Mouse (Mus musculus) liver, adult (tissue): ENCODE data around the gene Gm2663.
"Not testable (repeated sequence)": the region's sequence is repeated elsewhere in the genome, so short reads cannot be mapped to it uniquely, and the experiment has no call there.

Experiments used
- GATA4 ChIP-seq: IDR thresholded peaks from 2 replicates; pipeline ENCODE4 v1.6.1; 2014; ENCODE audit warnings: mild to moderate bottlenecking, low read length; ENCODE audit not compliant: insufficient replicate concordance

Gm2663 gene

GRCm38 (mm10) chr6:40999379-40999778 lies at the start of gene Gm2663:
TSS of gene Gm2663 (minus strand) at chr6:40999479.
- TF ChIP-seq GATA4: not testable (repeated sequence)

GRCm38 (mm10) chr6:41048602-41049001 lies 49.3 kb upstream of the Gm2663 start:
- TF ChIP-seq GATA4: no peak

- no peak for TF ChIP-seq GATA4
These were observed 48.7 kb upstream of the Gm2663 start for GRCm38 (mm10) chr6:41047961-41048360.

GRCm38 (mm10) chr6:41047202-41047601 lies 47.9 kb upstream of the Gm2663 start:
- TF ChIP-seq GATA4: no peak

GRCm38 (mm10) chr6:41046553-41046952 lies 47.3 kb upstream of the Gm2663 start:
- TF ChIP-seq GATA4: no peak

GRCm38 (mm10) chr6:41044753-41045152 lies 45.5 kb upstream of the Gm2663 start:
- no peak for TF ChIP-seq GATA4

- TF ChIP-seq GATA4: no peak
These were observed 45.0 kb upstream of the Gm2663 start for GRCm38 (mm10) chr6:41044314-41044713.

GRCm38 (mm10) chr6:41035409-41035808 lies 36.1 kb upstream of the Gm2663 start, which contains the start of gene 2210010C04Rik:
TSS of gene 2210010C04Rik (minus strand) at chr6:41035509.
- no peak for TF ChIP-seq GATA4

GRCm38 (mm10) chr6:41032802-41033201 lies 33.5 kb upstream of the Gm2663 start:
- TF ChIP-seq GATA4: no peak

- TF ChIP-seq GATA4: no peak
These were observed 33.0 kb upstream of the Gm2663 start for GRCm38 (mm10) chr6:41032231-41032630.

GRCm38 (mm10) chr6:41030821-41031220 lies 31.5 kb upstream of the Gm2663 start:
- no peak for TF ChIP-seq GATA4

- no peak for TF ChIP-seq GATA4
These were observed 27.8 kb upstream of the Gm2663 start for GRCm38 (mm10) chr6:41027053-41027452.

- TF ChIP-seq GATA4: no peak
These were observed 26.8 kb upstream of the Gm2663 start for GRCm38 (mm10) chr6:41025873-41026650.

GRCm38 (mm10) chr6:41019140-41019539 lies 19.9 kb upstream of the Gm2663 start:
- no peak for TF ChIP-seq GATA4

- TF ChIP-seq GATA4: no peak
These were observed 19.4 kb upstream of the Gm2663 start for GRCm38 (mm10) chr6:41018629-41019028.

- no peak for TF ChIP-seq GATA4
These were observed 15.8 kb upstream of the Gm2663 start for GRCm38 (mm10) chr6:41015065-41015464.

- not testable (repeated sequence) for TF ChIP-seq GATA4
These were observed 34.8 kb downstream of the Gm2663 start, which contains the start of gene 1810009J06Rik for GRCm38 (mm10) chr6:40964454-40964853. TSS of gene 1810009J06Rik (plus strand) at chr6:40964754.
